13 mouse cellular contexts compared by ENCODE assay signal in the genomic region with DNA sequence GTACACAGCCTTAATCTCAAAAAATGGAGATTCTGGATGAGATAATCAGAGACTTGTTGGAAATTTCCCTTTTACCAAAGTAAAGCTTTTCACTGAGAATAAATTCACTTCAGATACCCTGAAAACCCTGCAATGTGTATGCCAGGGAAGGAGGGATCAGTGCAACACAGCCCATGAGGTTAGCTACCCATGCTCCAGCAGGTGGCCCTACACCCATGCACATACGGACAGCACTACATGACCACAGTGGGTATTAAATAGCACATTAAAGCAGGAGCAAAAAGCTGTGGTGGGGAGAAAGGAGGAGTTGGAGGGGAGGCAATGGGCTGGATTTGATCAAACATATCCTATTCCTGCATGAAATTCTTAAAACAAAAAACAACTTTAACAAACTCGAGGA. TPM values are rescaled to one million over a fixed set of nuclear protein-coding genes. Genes with fewer than 3 reads are reported as not detected.
DNase-seq lines count a peak whose midpoint lies in the region; ATAC-seq and TF ChIP-seq lines count a peak whose summit lies in the region.
"Had no signal": no experiment of that assay in that cellular context is flagged by ENCODE, and none has a peak within 500 bp of the region (broad histone marks: within the 10 kb centered on the region; RNA-seq: fewer than 3 reads in every experiment).

No protein-coding gene starts in this region.

- no peak for TF ChIP-seq POLR2A in heart, adult 2 months (IDR thresholded peaks at IDR 0.05; ENCODE audit: insufficient read depth, low read depth, low read length)
- TF ChIP-seq POLR2A in liver, adult 2 months (IDR thresholded peaks at IDR 0.05; ENCODE audit: extremely low read depth, insufficient read depth, low read length) = no peak
- TF ChIP-seq POLR2A in ES-Bruce4 (IDR thresholded peaks at IDR 0.05; ENCODE audit: insufficient read depth, low read length) = no peak
- no peak for TF ChIP-seq POLR2A in cortical plate, adult 2 months (IDR thresholded peaks at IDR 0.05; ENCODE audit: extremely low read depth, insufficient read depth, low read length)

- H3K4me2 ChIP-seq in liver, embryonic 11.5 days = no peak overlapping the region
- H3K4me2 ChIP-seq: forebrain, embryonic 15.5 days; heart, embryonic 15.5 days; limb, embryonic 13.5 days; stomach, embryonic 15.5 days had no signal

- DNase-seq in heart, adult 2 months = no peak
- DNase-seq in heart, embryonic 10.5 days (ENCODE audit: low spot score) = no peak
- DNase-seq in liver, adult 2 months (ENCODE audit: extremely low read depth, low read depth, low spot score) = no peak
- no peak for DNase-seq in liver, embryonic 11.5 days (ENCODE audit: low spot score)
- no peak for DNase-seq in adrenal gland, postnatal 36 days
- DNase-seq: adrenal gland, postnatal 14 days; embryo, embryonic 11 days had no signal

- WGBS in heart, adult 2 months = 62% methylated on average over 2 of the region's 2 CpGs
- 80% methylated on average over 2 of the region's 2 CpGs for WGBS in heart, embryonic 10.5 days
- WGBS in liver, adult 2 months = 77% methylated on average over 2 of the region's 2 CpGs
- 87% methylated on average over 2 of the region's 2 CpGs for WGBS in liver, embryonic 11.5 days

- no peak overlapping the region for H3K4me3 ChIP-seq in heart, adult 2 months
- no peak overlapping the region for H3K4me3 ChIP-seq in heart, embryonic 10.5 days
- H3K4me3 ChIP-seq in liver, adult 2 months (ENCODE audit: insufficient read depth, low read depth, low read length) = no peak overlapping the region
- H3K4me3 ChIP-seq in liver, embryonic 11.5 days (ENCODE audit: low read depth, low read length) = no peak overlapping the region
- no peak overlapping the region for H3K4me3 ChIP-seq in ES-Bruce4 (ENCODE audit: low read depth, low read length)
- H3K4me3 ChIP-seq in cortical plate, adult 2 months (ENCODE audit: insufficient read depth, low read length) = no peak overlapping the region
- H3K4me3 ChIP-seq: forebrain, embryonic 15.5 days; heart, embryonic 15.5 days; limb, embryonic 13.5 days; stomach, embryonic 15.5 days had no signal

- ATAC-seq in liver, embryonic 11.5 days (replicated peaks; ENCODE audit: low FRiP score) = no peak
- ATAC-seq: forebrain, embryonic 15.5 days had no signal

- peak; percentile 58 for TF ChIP-seq CTCF in heart, adult 2 months (IDR thresholded peaks at IDR 0.05)
- TF ChIP-seq CTCF in liver, adult 2 months (IDR thresholded peaks at IDR 0.05; ENCODE audit: low read depth, low read length) = peak; percentile 50
- peak; percentile 30 for TF ChIP-seq CTCF in ES-Bruce4 (IDR thresholded peaks at IDR 0.05; ENCODE audit: low read depth, low read length)
- 0 out of 2 replicates have a peak, but pooled peaks have one; percentile 21 for TF ChIP-seq CTCF in cortical plate, adult 2 months (IDR thresholded peaks at IDR 0.05; ENCODE audit: extremely low read depth, insufficient read depth, low read length)

- H3K4me1 ChIP-seq in heart, adult 2 months (ENCODE audit: control insufficient read depth, insufficient read depth, low read length) = peaks cover 2% of the 10 kb centered on the region
- H3K4me1 ChIP-seq in heart, embryonic 10.5 days = peaks cover 6% of the 10 kb centered on the region; the same call in 1 of the 2 replicates
- peaks cover 6% of the 10 kb centered on the region for H3K4me1 ChIP-seq in liver, adult 2 months (ENCODE audit: control insufficient read depth, insufficient read depth, low read length)
- H3K4me1 ChIP-seq in liver, embryonic 11.5 days (replicated peaks; ENCODE audit: control insufficient read depth, insufficient read depth, low read length) = no peaks in the 10 kb centered on the region
- peaks cover 1% of the 10 kb centered on the region for H3K4me1 ChIP-seq in ES-Bruce4 (ENCODE audit: control insufficient read depth, insufficient read depth, low read length)
- no peaks in the 10 kb centered on the region for H3K4me1 ChIP-seq in cortical plate, adult 2 months (ENCODE audit: control insufficient read depth, insufficient read depth, low read length)
- H3K4me1 ChIP-seq: stomach, embryonic 15.5 days had no signal

- H3K36me3 ChIP-seq in heart, adult 2 months (ENCODE audit: control insufficient read depth, insufficient read depth, low read length) = no peaks in the 10 kb centered on the region; the same call in 1 of the 2 replicates
- peaks cover 39% of the 10 kb centered on the region for H3K36me3 ChIP-seq in heart, embryonic 10.5 days
- peaks cover 11% of the 10 kb centered on the region for H3K36me3 ChIP-seq in liver, adult 2 months (ENCODE audit: control insufficient read depth, insufficient read depth, low read length)
- H3K36me3 ChIP-seq in liver, embryonic 11.5 days (ENCODE audit: control insufficient read depth, insufficient read depth, low read length) = peaks cover 9% of the 10 kb centered on the region
- H3K36me3 ChIP-seq in ES-Bruce4 (ENCODE audit: control insufficient read depth, insufficient read depth, low read length, poor library complexity, severe bottlenecking) = peaks cover 27% of the 10 kb centered on the region

- peaks cover 3% of the 10 kb centered on the region for H3K79me2 ChIP-seq in heart, adult 2 months (replicated peaks; ENCODE audit: control insufficient read depth, insufficient read depth, low read length)
- peaks cover 23% of the 10 kb centered on the region; the same call in 1 of the 2 replicates for H3K79me2 ChIP-seq in liver, adult 2 months (ENCODE audit: control insufficient read depth, insufficient read depth, low read length)

- intact Hi-C loops in heart, adult 2 months (cut with DNase I) = loop anchor here (5.0 kb wide), 1 partner anchor 112 kb away; no protein-coding TSS in a partner anchor

- H3K9me3 ChIP-seq in heart, embryonic 10.5 days = no peaks in the 10 kb centered on the region
- H3K9me3 ChIP-seq in liver, embryonic 11.5 days (ENCODE audit: control insufficient read depth, low read length) = no peaks in the 10 kb centered on the region
- H3K9me3 ChIP-seq in ES-Bruce4 (replicated peaks; ENCODE audit: control insufficient read depth, insufficient read depth, low read length, poor library complexity, severe bottlenecking) = no peaks in the 10 kb centered on the region
- H3K9me3 ChIP-seq: forebrain, embryonic 15.5 days; heart, embryonic 15.5 days; limb, embryonic 13.5 days; stomach, embryonic 15.5 days had no signal

- 0 out of 2 replicates have a peak, but pooled peaks have one; percentile 21 for TF ChIP-seq EP300 in heart, adult 2 months (IDR thresholded peaks at IDR 0.05; ENCODE audit: insufficient read depth, low read depth, low read length)
- no peak for TF ChIP-seq EP300 in ES-Bruce4 (IDR thresholded peaks at IDR 0.05; ENCODE audit: insufficient read depth, low read depth, low read length)

- no peak overlapping the region for H3K9ac ChIP-seq in heart, adult 2 months (ENCODE audit: low read depth, low read length)
- no peak overlapping the region for H3K9ac ChIP-seq in liver, adult 2 months (ENCODE audit: low read depth, low read length)
- no peak overlapping the region for H3K9ac ChIP-seq in liver, embryonic 11.5 days (ENCODE audit: low read depth, low read length)
- H3K9ac ChIP-seq in ES-Bruce4 (ENCODE audit: low read depth, poor library complexity, severe bottlenecking) = no peak overlapping the region
- H3K9ac ChIP-seq: forebrain, embryonic 15.5 days; heart, embryonic 15.5 days; limb, embryonic 13.5 days; stomach, embryonic 15.5 days had no signal

- no peak overlapping the region for H3K27ac ChIP-seq in heart, adult 2 months
- H3K27ac ChIP-seq in heart, embryonic 10.5 days = no peak overlapping the region
- H3K27ac ChIP-seq in liver, adult 2 months (replicated peaks; ENCODE audit: insufficient read depth, low read depth, low read length) = no peak overlapping the region
- H3K27ac ChIP-seq in liver, embryonic 11.5 days (ENCODE audit: low read depth, low read length) = no peak overlapping the region
- no peak overlapping the region for H3K27ac ChIP-seq in ES-Bruce4 (ENCODE audit: insufficient read depth, low read length)
- H3K27ac ChIP-seq in cortical plate, adult 2 months (ENCODE audit: insufficient read depth, low read length) = no peak overlapping the region
- H3K27ac ChIP-seq: forebrain, embryonic 15.5 days; heart, embryonic 15.5 days; limb, embryonic 13.5 days; stomach, embryonic 15.5 days had no signal

- no peaks in the 10 kb centered on the region for H3K27me3 ChIP-seq in heart, adult 2 months (ENCODE audit: control insufficient read depth, insufficient read depth, low read length)
- H3K27me3 ChIP-seq in heart, embryonic 10.5 days (ENCODE audit: insufficient read depth, poor library complexity, severe bottlenecking) = no peaks in the 10 kb centered on the region
- H3K27me3 ChIP-seq in liver, adult 2 months (ENCODE audit: control insufficient read depth, insufficient read depth, low read length) = no peaks in the 10 kb centered on the region
- H3K27me3 ChIP-seq in liver, embryonic 11.5 days (replicated peaks; ENCODE audit: control insufficient read depth, insufficient read depth, low read length) = no peaks in the 10 kb centered on the region
- no peaks in the 10 kb centered on the region; the same call in 1 of the 2 replicates for H3K27me3 ChIP-seq in ES-Bruce4 (ENCODE audit: control insufficient read depth, insufficient read depth, low read length, poor library complexity, severe bottlenecking)
- H3K27me3 ChIP-seq: forebrain, embryonic 15.5 days; heart, embryonic 15.5 days; limb, embryonic 13.5 days; stomach, embryonic 15.5 days had no signal

RNA-seq across cellular contexts. Expression of a gene that starts 12.3 kb away (rescaled TPM):
- 10 to 100 TPM; 28.7 to 34.5 TPM for total RNA-seq in heart, adult 2 months (2021)
- polyA plus RNA-seq in heart, adult 2 months (2012; rRNA removed) = 12.2 and 17.0 TPM in 2 replicates
- polyA plus RNA-seq in heart, embryonic 10.5 days (2016; fragmentation: Nextera tagmentation; extraction: Ambion mirVana) = 40.1 and 44.4 TPM in 2 replicates
- 18.3 and 21.2 TPM in 2 replicates for total RNA-seq in liver, adult 2 months (2014; rRNA removed)
- 19.9 and 24.5 TPM in 2 replicates for polyA plus RNA-seq in liver, adult 2 months (2012; rRNA removed)
- 28.3 and 29.4 TPM in 2 replicates for polyA plus RNA-seq in liver, embryonic 11.5 days (2014; fragmentation: Nextera tagmentation; extraction: Ambion mirVana)
- 42.9 and 48.0 TPM in 2 replicates for polyA plus RNA-seq in ES-Bruce4 (2011; ENCODE audit: insufficient read depth, insufficient read length, low read depth, missing spikeins)
- polyA plus RNA-seq in cortical plate, adult 2 months (2012; rRNA removed) = 43.8 and 46.8 TPM in 2 replicates
- 10 to 100 TPM; 59.1 to 59.3 TPM for total RNA-seq in adrenal gland, postnatal 36 days (2021)
